Mouse (Mus musculus) G1E (cell line): ENCODE data around the gene Gng4.

Experiments
- CTCF ChIP-seq: IDR thresholded peaks from 2 replicates; pipeline ENCODE4 v1.5.1; 2012; ENCODE audit warnings: low read depth, low read length, inconsistent platforms, mixed read lengths
- GATA1 ChIP-seq: IDR thresholded peaks from 2 replicates; pipeline ENCODE4 v1.6.1; 2012; ENCODE audit warnings: borderline replicate concordance, low read length, inconsistent platforms, mixed read lengths
- GATA2 ChIP-seq: IDR thresholded peaks from 2 replicates; pipeline ENCODE4 v1.6.1; 2012; ENCODE audit warnings: low read depth, low read length, inconsistent platforms, borderline replicate concordance

DNA sequence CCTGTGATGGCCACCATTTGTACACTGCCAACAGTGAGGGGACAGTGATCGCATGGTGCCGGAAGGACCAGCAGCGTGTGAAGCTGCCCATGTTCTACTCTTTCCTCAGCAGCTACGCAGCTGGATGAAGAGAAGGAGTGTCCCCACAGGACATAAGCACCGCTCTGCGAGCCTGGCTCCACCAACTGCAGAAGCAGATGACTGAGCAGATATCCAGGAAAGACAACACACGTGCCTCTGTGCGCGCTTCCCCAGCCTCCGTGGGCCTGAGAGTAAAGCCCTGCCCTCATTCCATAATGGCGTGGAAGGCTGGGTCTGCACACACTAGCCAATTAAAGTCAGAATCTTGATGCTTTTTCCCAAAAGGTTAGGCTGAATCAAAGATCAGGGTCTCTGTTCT is 6.8 kb upstream of the Gng4 start:
- TF ChIP-seq CTCF (no peak), GATA1 (no peak), GATA2 (no peak)
